Mouse (Mus musculus): ENCODE measurements around the gene 9430097D07Rik. TPM values are rescaled to one million over a fixed set of nuclear protein-coding genes. Genes with fewer than 3 reads are reported as not detected.
A peak's percentile ranks its signal among the peaks of the same experiment; 100 is the strongest.

Gene 9430097D07Rik
- total and polyA plus RNA-seq, 3 experiments = not detected

DNA sequence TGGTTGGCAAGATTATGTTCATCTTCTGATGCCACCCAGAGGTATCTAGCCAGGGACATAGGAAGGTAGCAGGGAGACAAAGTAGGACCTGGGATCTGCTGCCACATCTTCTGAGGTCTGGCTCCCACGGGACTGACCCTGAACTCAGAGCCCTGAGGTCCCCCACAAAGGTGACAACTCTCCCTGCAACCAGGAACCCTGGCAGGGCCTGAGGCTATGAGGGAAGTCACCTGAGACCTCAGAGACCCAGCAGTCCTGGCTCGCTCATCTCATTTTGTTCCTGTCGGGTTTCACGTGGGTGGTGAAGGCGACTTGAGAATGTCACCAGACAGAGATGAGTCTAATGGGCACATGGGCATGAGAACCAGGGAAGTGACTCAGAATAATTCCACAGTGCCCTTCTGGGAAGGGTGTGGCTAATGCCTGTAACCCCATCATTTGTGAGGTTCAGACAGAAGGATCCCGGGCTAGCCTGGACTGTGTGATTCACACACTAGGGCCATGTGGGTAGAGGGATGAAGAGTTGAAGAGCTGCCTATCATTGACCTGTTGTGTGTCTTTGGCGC lies 9.7 kb upstream of the 9430097D07Rik start:
- TF ChIP-seq ETS1 (conservative IDR thresholded peaks at IDR 0.05; ENCODE audit: low read depth, low read length) (no peak), POLR2AphosphoS2 (IDR thresholded peaks at IDR 0.05; ENCODE audit: low read depth, low read length) (no peak), GABPA (IDR thresholded peaks at IDR 0.05; ENCODE audit: insufficient replicate concordance, low read depth, low read length) (no peak), PAX5 (IDR thresholded peaks at IDR 0.05; ENCODE audit: low read length) (no peak), NELFE (IDR thresholded peaks at IDR 0.05; ENCODE audit: low read depth, low read length) (no peak), MAFK (IDR thresholded peaks at IDR 0.05; ENCODE audit: insufficient replicate concordance, low read length) (no peak), MAZ (IDR thresholded peaks at IDR 0.05; ENCODE audit: low read depth, low read length) (no peak), MEF2A (IDR thresholded peaks at IDR 0.05; ENCODE audit: borderline replicate concordance, low read depth, low read length) (no peak), POLR2A (IDR thresholded peaks at IDR 0.05; ENCODE audit: low read depth, low read length) (no peak), USF2 (conservative IDR thresholded peaks at IDR 0.05; ENCODE audit: low read depth, low read length) (no peak), UBTF (IDR thresholded peaks at IDR 0.05; ENCODE audit: low read depth, low read length) (no peak), IRF4 (IDR thresholded peaks at IDR 0.05; ENCODE audit: low read depth, low read length) (no peak), EP300 (IDR thresholded peaks at IDR 0.05; ENCODE audit: low read length) (no peak)
- dilution Hi-C loops (cut with MboI; ENCODE audit: extremely low pct_ligation_motif_present, extremely low pct_unique_long_range_greater_than_20kb, low sequenced_read_pairs) = no loop called here
- Histone ChIP-seq H3K4me1 (ENCODE audit: control insufficient read depth in 1 of 2, insufficient read depth in 2 of 2) (peaks cover 20 to 32% of the 10 kb centered on the region in 2 experiments), H3K9me3 (replicated peaks; ENCODE audit: low read length) (no peaks in the 10 kb centered on the region), H3K79me2 (replicated peaks; ENCODE audit: control insufficient read depth, extremely low read depth, insufficient read depth, poor library complexity, severe bottlenecking) (peaks cover 32% of the 10 kb centered on the region), H3K4me3 (replicated peaks in 1 of 3; ENCODE audit: low read depth in 2 of 3, low read length in 2 of 3, poor library complexity in 1 of 3) (no peak overlapping the region), H3K27me3 (replicated peaks) (no peaks in the 10 kb centered on the region), H3K36me3 (replicated peaks in 1 of 2; ENCODE audit: control insufficient read depth in 1 of 2, insufficient read depth in 1 of 2, low read length in 1 of 2) (peaks cover 10 to 18% of the 10 kb centered on the region in 2 experiments), H3K27ac (ENCODE audit: insufficient read depth, low read depth) (no peak overlapping the region), H3K9ac (ENCODE audit: insufficient read depth, low read depth) (no peak overlapping the region), H3K4me2 (ENCODE audit: insufficient read depth, low read depth, poor library complexity, severe bottlenecking) (no peak overlapping the region)
- in situ Hi-C loops (cut with MboI; ENCODE audit: low pct_ligation_motif_present, low pct_unique_long_range_greater_than_20kb, low sequenced_read_pairs) = loop anchor here (5.0 kb wide), 1 partner anchor 97 kb away; no protein-coding TSS in a partner anchor
- DNase-seq (ENCODE audit: extremely low read depth) = no peak

DNA sequence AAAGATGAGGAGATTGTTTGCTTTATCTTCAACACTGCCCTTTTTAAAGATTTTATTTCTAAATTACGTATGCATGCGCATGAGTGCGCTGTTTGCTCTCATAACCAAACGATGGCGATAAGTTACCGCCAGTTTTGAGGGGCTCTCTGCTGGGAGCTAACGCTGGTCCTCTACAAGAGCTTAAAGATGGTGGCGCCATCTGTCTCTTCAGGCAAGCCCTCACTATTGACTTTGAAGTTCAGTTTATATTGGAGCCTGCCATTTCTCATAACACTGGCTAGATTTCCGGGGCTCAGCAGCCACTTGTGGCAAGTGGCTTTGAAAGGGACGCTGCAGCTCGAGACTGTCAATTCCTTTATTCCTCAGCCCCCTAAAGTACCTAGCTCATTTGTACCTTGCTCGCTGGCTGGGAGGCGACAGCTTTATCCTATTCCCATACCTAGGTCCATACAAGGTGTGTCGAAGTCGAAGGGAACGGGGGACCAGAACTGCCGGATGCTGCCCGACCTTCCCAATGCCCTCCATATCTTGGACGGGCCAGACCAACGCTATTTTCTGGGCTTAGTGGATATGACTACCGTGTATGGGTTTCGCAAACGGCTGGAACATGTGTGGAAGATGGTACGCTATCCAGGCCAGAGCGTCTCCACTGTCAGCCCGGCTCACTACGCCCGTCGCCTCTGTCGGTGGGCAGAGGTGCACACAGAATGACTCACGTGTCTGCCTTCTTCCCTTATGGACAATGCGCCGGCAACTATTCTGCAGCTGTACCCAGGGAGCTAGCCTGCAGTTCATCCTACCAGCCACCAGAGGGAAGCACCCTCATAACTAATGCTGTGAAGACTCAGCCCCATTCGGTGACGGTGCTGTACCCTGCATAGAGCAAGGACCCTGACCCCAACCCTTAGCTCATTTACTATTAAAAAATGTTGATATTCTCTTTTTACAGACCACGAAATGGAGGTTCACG lies 7.6 kb upstream of the 9430097D07Rik start:
- Histone ChIP-seq H3K4me1 (ENCODE audit: control insufficient read depth in 1 of 2, insufficient read depth in 2 of 2) (peaks cover 9 to 15% of the 10 kb centered on the region in 2 experiments; a peak in 2 of 4 replicates), H3K27me3 (replicated peaks) (no peaks in the 10 kb centered on the region), H3K27ac (ENCODE audit: insufficient read depth, low read depth) (no peak overlapping the region), H3K79me2 (replicated peaks; ENCODE audit: control insufficient read depth, extremely low read depth, insufficient read depth, poor library complexity, severe bottlenecking) (peaks cover 12% of the 10 kb centered on the region), H3K9me3 (replicated peaks; ENCODE audit: low read length) (no peaks in the 10 kb centered on the region), H3K4me3 (replicated peaks in 1 of 3; ENCODE audit: low read depth in 2 of 3, low read length in 2 of 3, poor library complexity in 1 of 3) (no peak overlapping the region), H3K9ac (ENCODE audit: insufficient read depth, low read depth) (no peak overlapping the region), H3K4me2 (ENCODE audit: insufficient read depth, low read depth, poor library complexity, severe bottlenecking) (peak overlapping the region; percentile 27), H3K36me3 (replicated peaks in 1 of 2; ENCODE audit: control insufficient read depth in 1 of 2, insufficient read depth in 1 of 2, low read length in 1 of 2) (peaks cover 0 to 5% of the 10 kb centered on the region in 2 experiments)
- in situ Hi-C loops (cut with MboI; ENCODE audit: low pct_ligation_motif_present, low pct_unique_long_range_greater_than_20kb, low sequenced_read_pairs) = no loop called here
- peak; percentile 81 for DNase-seq (ENCODE audit: extremely low read depth)
- dilution Hi-C loops (cut with MboI; ENCODE audit: extremely low pct_ligation_motif_present, extremely low pct_unique_long_range_greater_than_20kb, low sequenced_read_pairs) = no loop called here
- TF ChIP-seq TCF12 (IDR thresholded peaks at IDR 0.05; ENCODE audit: low read depth, low read length) = peak; percentile 45; the same call in 1 of the 2 replicates
- TF ChIP-seq MXI1 (IDR thresholded peaks at IDR 0.05; ENCODE audit: low read depth, low read length) = peak; percentile 69
- TF ChIP-seq RAD21 (IDR thresholded peaks at IDR 0.05; ENCODE audit: low read depth, low read length) = peak; percentile 92
- TF ChIP-seq MYC (IDR thresholded peaks at IDR 0.05; ENCODE audit: low read depth, low read length) = peak; percentile 49; the same call in 1 of the 2 replicates
- TF ChIP-seq SMC3 (IDR thresholded peaks at IDR 0.05; ENCODE audit: low read depth, low read length) = peak; percentile 87
- TF ChIP-seq MAZ (IDR thresholded peaks at IDR 0.05; ENCODE audit: low read depth, low read length) = no peak
- TF ChIP-seq KAT2A (IDR thresholded peaks at IDR 0.05; ENCODE audit: insufficient replicate concordance, low read length) = no peak
- peak; percentile 39; the same call in 1 of the 2 replicates for TF ChIP-seq NRF1 (IDR thresholded peaks at IDR 0.05; ENCODE audit: low read depth, low read length)
- peak; percentile 95 for TF ChIP-seq CTCF (conservative IDR thresholded peaks at IDR 0.05 in 1 of 2, IDR thresholded peaks at IDR 0.05 in 1 of 2; ENCODE audit: low read depth in 2 of 2, low read length in 2 of 2)
- peak; percentile 79 for TF ChIP-seq BHLHE40 (IDR thresholded peaks at IDR 0.05; ENCODE audit: low read depth, low read length)
- 0 out of 2 replicates have a peak, but pooled peaks have one; percentile 18 for TF ChIP-seq SIN3A (IDR thresholded peaks at IDR 0.05; ENCODE audit: low read length)
- no peak for TF ChIP-seq JUN (IDR thresholded peaks at IDR 0.05; ENCODE audit: insufficient read depth, low read depth, low read length)
- peak; percentile 53 for TF ChIP-seq MAX (IDR thresholded peaks at IDR 0.05; ENCODE audit: low read length)
